Mouse (Mus musculus) bone marrow, adult 2 months (tissue): ENCODE data around the gene Cog3. TPM values are rescaled to one million over a fixed set of nuclear protein-coding genes. Genes with fewer than 3 reads are reported as not detected.

Source experiments
- H3K27ac ChIP-seq: fragments of 200-500 bp; 2 replicates; pipeline ENCODE4 v1.5.1; 2012; ENCODE audit warnings: low read depth, mild to moderate bottlenecking, control low read depth, inconsistent platforms, low read length; ENCODE audit not compliant: control insufficient read depth, poor library complexity, insufficient read depth
- H3K4me1 ChIP-seq: fragments of 200-500 bp; 2 replicates; pipeline ENCODE4 v1.6.1; 2011; ENCODE audit warnings: low read length; ENCODE audit not compliant: control insufficient read depth, insufficient read depth
- H3K4me3 ChIP-seq: fragments of 200-500 bp; replicated peaks from 2 replicates; pipeline ENCODE3; 2011; ENCODE audit warnings: mild to moderate bottlenecking, low read depth, low read length, control low read depth; ENCODE audit not compliant: control insufficient read depth
- CTCF ChIP-seq: fragments of 200-500 bp; IDR thresholded peaks from 2 replicates; pipeline ENCODE4 v1.5.1; 2011; ENCODE audit warnings: low read length, control low read depth; ENCODE audit not compliant: control insufficient read depth, insufficient read depth
- POLR2A ChIP-seq: fragments of 200-500 bp; IDR thresholded peaks from 2 replicates; pipeline ENCODE4 v1.6.1; 2011; ENCODE audit warnings: low read depth, mild to moderate bottlenecking, control low read depth, low read length, borderline replicate concordance; ENCODE audit not compliant: control insufficient read depth
- WGBS: fragments of 180-500 bp; shearing (Covaris S2); methylation state at CpG from one replicate; pipeline ENCODE4 v1.1.7; 2018; 5-methylcytosine and 5-hydroxymethylcytosine counted together
- polyA plus RNA-seq: library from polyadenylated mRNA; stranded (reverse); fragments of >200 nt; gene quantifications from 2 replicates; pipeline ENCODE4 v1.2.4, GENCODE M21; 2011; ENCODE audit warnings: low replicate concordance; ENCODE audit not compliant: missing spikeins, insufficient read depth, insufficient read length

The Cog3 gene
- polyA plus RNA-seq, 1 experiment = 12.2 TPM

DNA sequence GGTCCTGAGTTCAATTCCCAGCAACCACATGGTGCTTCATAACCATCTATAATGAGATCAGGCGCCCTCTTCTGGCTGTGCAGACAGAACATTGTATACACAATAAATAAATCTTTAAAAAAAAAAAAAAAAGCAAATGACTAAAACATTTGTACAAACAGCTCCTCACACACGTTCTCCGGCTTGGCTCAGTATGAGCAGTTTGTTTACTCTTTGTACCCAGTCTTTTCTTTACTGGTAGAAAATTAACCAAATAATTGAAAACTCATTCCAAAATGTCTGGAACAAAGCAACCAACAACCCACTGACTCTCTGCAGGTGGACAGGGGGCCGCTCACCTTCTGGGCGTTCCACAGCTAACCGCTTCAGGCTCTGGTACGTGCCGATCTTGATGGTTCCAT, 16.8 kb upstream of the Cog3 start:
- Histone ChIP-seq H3K27ac (no peak overlapping the region), H3K4me1 (peaks cover 1% of the 10 kb centered on the region; the same call in 1 of the 2 replicates), H3K4me3 (no peak overlapping the region)
- no peak for TF ChIP-seq CTCF
- no peak for TF ChIP-seq POLR2A
- WGBS = 92% methylated on average over 8 of the region's 8 CpGs

DNA sequence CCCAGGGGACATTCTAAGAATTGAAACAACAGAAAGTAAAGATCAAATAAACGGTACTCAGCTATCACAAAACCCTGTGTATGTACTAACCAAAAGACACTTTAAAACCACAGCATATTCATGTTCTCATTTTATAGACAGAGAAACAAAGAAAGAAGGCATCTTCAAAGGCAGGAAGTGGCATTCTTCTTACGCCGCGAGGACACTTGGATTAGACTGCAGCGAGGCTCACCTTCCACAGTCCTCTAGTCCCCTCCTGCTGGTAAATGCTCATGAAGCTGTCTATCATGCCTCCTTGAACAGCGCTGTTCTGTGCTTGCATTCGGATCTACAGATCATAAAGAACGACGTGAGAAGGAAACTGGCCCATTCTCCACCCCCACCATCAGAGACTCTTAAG, 15.0 kb upstream of the Cog3 start:
- Histone ChIP-seq H3K4me1 (peaks cover 1% of the 10 kb centered on the region; the same call in 1 of the 2 replicates), H3K4me3 (no peak overlapping the region), H3K27ac (no peak overlapping the region)
- TF ChIP-seq POLR2A = no peak
- 87% methylated on average over 9 of the region's 9 CpGs for WGBS

DNA sequence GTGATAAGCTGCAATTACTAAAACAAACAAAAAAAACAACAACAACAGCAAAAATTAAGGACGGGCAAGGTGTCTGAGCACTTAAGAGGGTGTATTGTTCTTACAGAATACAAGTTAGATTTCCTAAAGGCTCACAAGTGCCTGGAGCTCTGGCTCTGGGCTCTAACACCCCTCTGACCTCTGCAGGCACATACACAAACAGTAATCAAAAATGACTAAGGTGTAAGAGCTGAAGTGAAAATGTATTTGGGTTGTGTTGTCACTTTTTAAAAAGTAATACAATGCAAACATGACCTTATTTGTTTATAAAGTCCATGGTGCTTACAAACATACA, 13.9 kb upstream of the Cog3 start:
- WGBS = 33% methylated on average over 1 of the region's 1 CpGs
- TF ChIP-seq CTCF = no peak
- no peak for TF ChIP-seq POLR2A
- no peak overlapping the region for H3K4me3 ChIP-seq
- no peak overlapping the region for H3K27ac ChIP-seq
- peaks cover 1% of the 10 kb centered on the region; the same call in 1 of the 2 replicates for H3K4me1 ChIP-seq

DNA sequence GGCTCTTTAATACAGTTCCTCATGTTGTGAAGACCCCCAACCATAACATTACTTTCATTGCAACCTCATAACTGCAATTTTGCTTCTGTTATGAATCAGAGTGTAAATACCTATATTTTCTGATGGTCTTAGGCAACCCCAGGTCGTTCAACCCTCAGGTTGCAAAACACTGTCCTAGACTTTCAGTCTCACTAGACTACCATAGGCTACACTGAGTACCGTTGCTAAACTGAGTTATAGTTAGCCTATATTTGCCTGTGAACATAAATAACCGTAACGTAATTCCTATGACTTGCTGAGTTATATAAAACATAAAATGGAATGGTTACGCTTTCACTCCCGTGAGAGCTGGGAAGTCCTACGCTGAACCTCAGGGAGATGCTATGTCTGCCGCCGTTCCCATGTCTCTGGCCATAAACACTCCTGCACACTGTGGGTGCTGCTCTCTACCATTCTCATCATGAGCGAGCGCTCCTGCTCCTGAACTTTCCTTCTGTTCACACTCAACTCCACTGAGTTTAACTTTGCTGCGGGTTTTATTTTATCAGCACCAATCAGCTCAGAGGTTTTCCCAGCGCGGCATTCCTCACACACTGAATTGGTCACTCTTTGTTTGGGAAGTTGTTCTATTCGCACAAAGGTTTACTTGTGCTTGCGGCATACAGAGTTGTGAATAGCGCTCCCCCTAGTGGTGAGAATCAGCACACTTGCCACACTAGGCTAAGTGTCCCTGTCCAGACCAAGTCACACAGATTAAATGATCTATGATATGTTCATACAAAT, 13.4 kb upstream of the Cog3 start:
- WGBS = 61% methylated on average over 17 of the region's 17 CpGs
- H3K4me1 ChIP-seq = peaks cover 1% of the 10 kb centered on the region; the same call in 1 of the 2 replicates
- no peak overlapping the region for H3K4me3 ChIP-seq
- no peak overlapping the region for H3K27ac ChIP-seq
- no peak for TF ChIP-seq POLR2A
- peak; percentile 86 for TF ChIP-seq CTCF

DNA sequence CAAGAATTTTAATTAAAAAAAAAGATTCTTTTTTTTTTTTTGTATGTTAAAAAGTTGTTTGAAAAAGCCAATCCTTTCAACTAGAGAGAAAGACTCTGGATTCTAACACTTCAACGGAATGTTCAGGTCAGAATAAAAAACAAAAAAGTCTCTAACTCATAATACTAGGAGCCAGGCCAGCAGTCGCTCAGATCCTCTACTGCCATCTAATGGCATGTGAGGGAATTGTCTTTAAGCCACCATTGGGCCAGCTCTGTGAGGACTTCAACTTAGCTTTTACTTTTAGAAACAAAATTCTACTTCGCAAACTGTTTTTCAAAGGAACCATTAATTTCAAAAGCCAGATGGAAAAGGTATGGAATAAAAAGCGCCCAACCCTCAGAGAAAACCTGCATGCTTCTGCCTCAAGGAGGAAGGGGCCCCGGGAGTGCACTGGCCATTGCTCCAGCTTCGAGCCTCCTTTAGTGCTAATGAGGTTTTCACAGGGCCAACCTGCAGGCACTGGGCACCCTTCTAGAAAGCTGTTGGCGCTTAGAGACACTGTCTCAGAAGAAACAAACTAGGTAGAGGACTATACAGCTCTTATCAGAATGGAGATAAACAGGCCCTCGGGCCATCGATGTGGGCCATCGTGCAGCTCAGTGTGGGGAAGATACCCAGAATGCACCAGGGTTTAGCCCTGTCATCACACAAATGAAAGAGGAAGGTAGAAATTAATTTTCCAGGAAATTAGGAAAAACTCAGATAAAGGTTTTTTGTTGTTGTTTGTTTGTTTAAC, 6.9 kb upstream of the Cog3 start:
- WGBS = 56% methylated on average over 10 of the region's 10 CpGs

DNA sequence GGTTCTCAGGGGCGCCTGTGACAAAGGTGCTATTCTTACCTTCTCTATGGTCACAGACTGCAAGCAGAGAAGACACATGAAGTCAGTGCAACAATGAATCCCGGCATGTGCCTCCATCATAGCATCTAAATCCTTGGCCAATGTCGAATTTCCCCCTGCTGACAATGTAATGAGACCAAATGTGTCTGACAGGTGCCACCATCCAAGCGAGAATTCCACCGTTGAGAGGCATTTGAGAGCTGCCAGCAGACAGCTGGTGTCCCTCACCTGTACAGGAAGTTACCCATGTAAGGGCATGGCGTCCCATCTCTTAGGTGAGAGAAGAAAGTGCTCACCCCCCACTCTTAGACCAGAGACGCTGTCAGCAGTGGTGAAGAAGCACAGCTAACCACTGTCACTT, 4.1 kb upstream of the Cog3 start:
- 83% methylated on average over 7 of the region's 7 CpGs for WGBS
- H3K27ac ChIP-seq = no peak overlapping the region
- no peak for TF ChIP-seq CTCF
- no peak for TF ChIP-seq POLR2A
- no peak overlapping the region for H3K4me3 ChIP-seq
- H3K4me1 ChIP-seq = no peaks in the 10 kb centered on the region

More for the DNA sequence above, 6.9 kb upstream of the Cog3 start:
- H3K4me3 ChIP-seq = no peak overlapping the region
- TF ChIP-seq CTCF (peak; percentile 57), POLR2A (no peak)
- H3K4me1 ChIP-seq = no peaks in the 10 kb centered on the region
- H3K27ac ChIP-seq = no peak overlapping the region

DNA sequence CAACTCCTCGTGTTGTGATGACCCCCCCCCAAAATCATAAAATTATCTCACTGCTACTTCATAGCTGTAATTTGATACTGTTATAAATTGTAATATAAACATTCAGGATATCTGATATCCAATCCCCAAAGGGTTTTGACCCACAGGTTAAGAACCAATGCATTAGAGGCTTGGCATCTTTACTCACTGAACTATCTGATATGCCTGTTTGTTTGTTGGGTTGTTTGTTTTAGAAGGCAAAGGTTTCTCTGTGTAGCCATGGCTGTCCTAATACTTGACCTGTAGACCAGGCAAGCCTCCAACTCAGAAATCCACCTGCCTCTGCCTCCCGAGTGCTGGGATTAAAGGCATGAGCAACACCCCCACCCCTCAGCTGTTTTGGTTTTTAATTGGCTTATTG, 3.5 kb upstream of the Cog3 start:
- WGBS = 69% methylated on average over 2 of the region's 2 CpGs
- Histone ChIP-seq H3K4me1 (peaks cover 1% of the 10 kb centered on the region; the same call in 1 of the 2 replicates), H3K27ac (no peak overlapping the region), H3K4me3 (no peak overlapping the region)
- TF ChIP-seq POLR2A (no peak), CTCF (no peak)

DNA sequence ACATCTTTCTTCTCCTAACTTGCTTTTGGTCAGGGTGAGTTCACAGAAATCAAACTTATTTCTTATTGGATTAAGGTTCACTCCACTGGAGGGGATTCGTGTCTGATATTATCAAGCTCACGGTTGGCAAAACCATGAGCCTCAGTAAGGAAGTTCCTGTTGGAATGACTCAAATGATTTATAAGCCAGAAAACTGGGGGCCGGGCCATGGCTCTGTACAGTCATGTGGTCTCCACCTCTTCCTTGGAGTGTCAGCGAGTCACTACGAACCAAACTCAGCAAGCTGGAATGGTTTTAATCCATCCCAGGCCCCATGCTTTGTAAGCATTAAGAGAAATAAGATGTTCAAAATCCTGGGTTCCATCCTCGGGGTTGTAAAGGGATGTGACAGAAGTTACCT, 2.7 kb upstream of the Cog3 start:
- WGBS = 41% methylated on average over 6 of the region's 6 CpGs
- TF ChIP-seq CTCF = no peak
- no peak for TF ChIP-seq POLR2A
- no peak overlapping the region for H3K4me3 ChIP-seq
- H3K27ac ChIP-seq = no peak overlapping the region
- peaks cover 1% of the 10 kb centered on the region; the same call in 1 of the 2 replicates for H3K4me1 ChIP-seq
